Mouse (Mus musculus): ENCODE data around the gene Nfix. TPM values are rescaled to one million over a fixed set of nuclear protein-coding genes. Genes with fewer than 3 reads are reported as not detected.

Nfix gene
- total and polyA plus RNA-seq, 3 experiments = 59.9 to 113 (median 91.3) TPM

Other genes with a start within 250 kb of the Nfix start
- gene Ier2, start 137.5 kb downstream of the Nfix start, total RNA-seq (2021) = 10 to 100 TPM; 24.9 to 34.8 TPM
- 13.7 and 27.0 TPM in 2 replicates for gene Ier2, start 137.5 kb downstream of the Nfix start, polyA plus RNA-seq (2012; rRNA removed)
- 10 to 100 TPM; 57.0 to 68.5 TPM for gene Trmt1, start 114.0 kb downstream of the Nfix start, total RNA-seq (2021)
- 150 and 160 TPM in 2 replicates for gene Trmt1, start 114.0 kb downstream of the Nfix start, polyA plus RNA-seq (2012; rRNA removed)
- 10 to 100 TPM; 78.4 to 80.7 TPM for gene Nacc1, start 112.5 kb downstream of the Nfix start, total RNA-seq (2021)
- 98.7 and 120 TPM in 2 replicates for gene Nacc1, start 112.5 kb downstream of the Nfix start, polyA plus RNA-seq (2012; rRNA removed)
- gene Lyl1, start 98.9 kb downstream of the Nfix start, total RNA-seq (2021) = 1 to 10 TPM; 2.7 to 4.4 TPM
- 8.2 and 10.9 TPM in 2 replicates for gene Lyl1, start 98.9 kb downstream of the Nfix start, polyA plus RNA-seq (2012; rRNA removed)
- under 1 TPM in 1 of 2 experiments, not detected in 1; 0.59 TPM for gene G430095P16Rik, start 77.3 kb downstream of the Nfix start, total RNA-seq (2021)
- 0.26 and 0.76 TPM in 2 replicates for gene G430095P16Rik, start 77.3 kb downstream of the Nfix start, polyA plus RNA-seq (2012; rRNA removed)
- gene Dand5, start 22.5 kb upstream of the Nfix start, total RNA-seq (2021) = 10 to 100 TPM; 11.5 to 12.2 TPM
- 5.1 and 7.0 TPM in 2 replicates for gene Dand5, start 22.5 kb upstream of the Nfix start, polyA plus RNA-seq (2012; rRNA removed)
- 10 to 100 TPM; 72.6 to 74.9 TPM for gene Gadd45gip1, start 31.2 kb upstream of the Nfix start, total RNA-seq (2021)
- 141 and 196 TPM in 2 replicates for gene Gadd45gip1, start 31.2 kb upstream of the Nfix start, polyA plus RNA-seq (2012; rRNA removed)
- gene Rad23a, start 40.3 kb upstream of the Nfix start, total RNA-seq (2021) = 100 to 1,000 TPM; 122 to 141 TPM
- gene Rad23a, start 40.3 kb upstream of the Nfix start, polyA plus RNA-seq (2012; rRNA removed) = 128 and 131 TPM in 2 replicates
- gene Calr, start 46.6 kb upstream of the Nfix start, total RNA-seq (2021) = 100 to 1,000 TPM; 684 to 730 TPM
- 88.2 and 91.2 TPM in 2 replicates for gene Calr, start 46.6 kb upstream of the Nfix start, polyA plus RNA-seq (2012; rRNA removed)
- gene Farsa, start 56.6 kb upstream of the Nfix start, total RNA-seq (2021) = 10 to 100 TPM; 61.6 to 69.3 TPM
- 45.3 and 51.4 TPM in 2 replicates for gene Farsa, start 56.6 kb upstream of the Nfix start, polyA plus RNA-seq (2012; rRNA removed)
- 1 to 10 TPM; 8.0 to 8.7 TPM for gene Syce2, start 71.8 kb upstream of the Nfix start, total RNA-seq (2021)
- gene Syce2, start 71.8 kb upstream of the Nfix start, polyA plus RNA-seq (2012; rRNA removed) = 0.80 and 2.1 TPM in 2 replicates
- gene Gcdh, start 93.6 kb upstream of the Nfix start, total RNA-seq (2021) = 10 to 100 TPM; 50.1 to 59.0 TPM
- gene Gcdh, start 93.6 kb upstream of the Nfix start, polyA plus RNA-seq (2012; rRNA removed) = 652 and 657 TPM in 2 replicates
- gene Klf1, start 101.6 kb upstream of the Nfix start, total RNA-seq (2021) = under 1 TPM; 0.17 to 0.23 TPM
- 0.41 and 0.61 TPM in 2 replicates for gene Klf1, start 101.6 kb upstream of the Nfix start, polyA plus RNA-seq (2012; rRNA removed)
- gene Dnase2a, start 108.2 kb upstream of the Nfix start, total RNA-seq (2021) = 10 to 100 TPM; 10.9 to 17.5 TPM
- gene Dnase2a, start 108.2 kb upstream of the Nfix start, polyA plus RNA-seq (2012; rRNA removed) = 12.1 and 13.3 TPM in 2 replicates
- gene Mast1, start 137.0 kb upstream of the Nfix start, total RNA-seq (2021) = 1 to 10 TPM; 1.5 to 2.8 TPM
- 3.7 and 4.4 TPM in 2 replicates for gene Mast1, start 137.0 kb upstream of the Nfix start, polyA plus RNA-seq (2012; rRNA removed)
- gene Rtbdn, start 146.6 kb upstream of the Nfix start, total RNA-seq (2021) = not detected
- gene Rtbdn, start 146.6 kb upstream of the Nfix start, polyA plus RNA-seq (2012; rRNA removed) = 0.25 and 0.34 TPM in 2 replicates
- gene Gm49661, start 169.1 kb upstream of the Nfix start, total RNA-seq (2021) = 1 to 10 TPM; 2.1 to 2.4 TPM
- 2.1 TPM in 1 of 2 replicates, not detected in the other for gene Gm49661, start 169.1 kb upstream of the Nfix start, polyA plus RNA-seq (2012; rRNA removed)
- gene Prdx2, start 169.2 kb upstream of the Nfix start, total RNA-seq (2021) = 100 to 1,000 TPM; 671 to 700 TPM
- 181 and 240 TPM in 2 replicates for gene Prdx2, start 169.2 kb upstream of the Nfix start, polyA plus RNA-seq (2012; rRNA removed)
- gene Rnaseh2a, start 169.4 kb upstream of the Nfix start, total RNA-seq (2021) = 100 to 1,000 TPM in 1 of 2 experiments, 10 to 100 TPM in 1; 87.7 to 112 TPM
- gene Rnaseh2a, start 169.4 kb upstream of the Nfix start, polyA plus RNA-seq (2012; rRNA removed) = 61.7 and 76.6 TPM in 2 replicates
- gene Junb, start 178.4 kb upstream of the Nfix start, total RNA-seq (2021) = 10 to 100 TPM; 37.0 to 90.7 TPM
- gene Junb, start 178.4 kb upstream of the Nfix start, polyA plus RNA-seq (2012; rRNA removed) = 78.9 and 91.4 TPM in 2 replicates
- 1 to 10 TPM; 6.1 to 6.2 TPM for gene Hook2, start 190.3 kb upstream of the Nfix start, total RNA-seq (2021)
- gene Hook2, start 190.3 kb upstream of the Nfix start, polyA plus RNA-seq (2012; rRNA removed) = 6.5 and 6.7 TPM in 2 replicates
- not detected for gene Best2, start 214.2 kb upstream of the Nfix start, total RNA-seq (2021)
- 0.18 TPM in 1 of 2 replicates, not detected in the other for gene Best2, start 214.2 kb upstream of the Nfix start, polyA plus RNA-seq (2012; rRNA removed)
- gene Asna1, start 224.9 kb upstream of the Nfix start, total RNA-seq (2021) = 100 to 1,000 TPM; 106 TPM
- 89.4 and 104 TPM in 2 replicates for gene Asna1, start 224.9 kb upstream of the Nfix start, polyA plus RNA-seq (2012; rRNA removed)
- 100 to 1,000 TPM; 160 to 184 TPM for gene Trir, start 226.5 kb upstream of the Nfix start, total RNA-seq (2021)
- 64.2 and 67.6 TPM in 2 replicates for gene Trir, start 226.5 kb upstream of the Nfix start, polyA plus RNA-seq (2012; rRNA removed)
- 100 to 1,000 TPM in 1 of 2 experiments, 10 to 100 TPM in 1; 68.3 to 101 TPM for gene Tnpo2, start 236.6 kb upstream of the Nfix start, total RNA-seq (2021)
- 44.7 and 54.1 TPM in 2 replicates for gene Tnpo2, start 236.6 kb upstream of the Nfix start, polyA plus RNA-seq (2012; rRNA removed)

Measured in adrenal gland, adult 2 months (tissue).